7 mouse cellular contexts compared by ENCODE assay signal in the genomic region with DNA sequence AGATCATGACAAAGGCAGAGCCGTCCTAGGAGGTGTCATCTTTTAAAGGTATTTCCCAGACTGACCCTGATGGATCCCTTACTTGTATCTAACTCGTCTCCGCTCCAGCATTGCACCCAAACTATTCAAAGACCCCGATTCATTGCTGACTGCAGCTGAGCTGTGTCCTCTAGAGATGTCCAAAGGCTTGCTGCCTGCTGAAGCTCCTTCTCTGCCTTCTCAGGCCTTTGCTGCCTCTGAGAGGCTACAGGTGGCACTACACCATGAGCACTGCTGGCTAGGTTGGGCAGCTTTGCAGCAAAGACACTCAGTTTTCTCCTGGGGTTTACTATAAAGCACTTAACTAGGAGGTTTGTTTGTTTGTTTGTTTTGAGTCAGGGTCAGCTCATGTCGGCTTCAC. TPM values are rescaled to one million over a fixed set of nuclear protein-coding genes. Genes with fewer than 3 reads are reported as not detected.
DNase-seq lines count a peak whose midpoint lies in the region; ATAC-seq lines count a peak whose summit lies in the region.

No protein-coding gene starts in this region.

- peaks cover 4% of the 10 kb centered on the region for H3K4me1 ChIP-seq in embryonic facial prominence, embryonic 14.5 days (ENCODE audit: control insufficient read depth, insufficient read depth, low read length)
- H3K4me1 ChIP-seq in hindbrain, embryonic 15.5 days (replicated peaks): peaks cover 9% of the 10 kb centered on the region
- 0 out of 2 replicates have a peak, but pooled peaks cover 6% of the 10 kb centered on the region for H3K4me1 ChIP-seq in stomach, embryonic 16.5 days (ENCODE audit: control insufficient read depth, insufficient read depth, low read length)

- no peak overlapping the region for H3K9ac ChIP-seq in embryonic facial prominence, embryonic 14.5 days (ENCODE audit: low read depth, low read length)
- H3K9ac ChIP-seq in hindbrain, embryonic 15.5 days: no peak overlapping the region
- H3K9ac ChIP-seq in stomach, embryonic 16.5 days (ENCODE audit: low read length): no peak overlapping the region

- H3K36me3 ChIP-seq in embryonic facial prominence, embryonic 14.5 days (ENCODE audit: control insufficient read depth, insufficient read depth, low read length): no peaks in the 10 kb centered on the region
- H3K36me3 ChIP-seq in hindbrain, embryonic 15.5 days: no peaks in the 10 kb centered on the region
- H3K36me3 ChIP-seq in stomach, embryonic 16.5 days (ENCODE audit: control insufficient read depth, insufficient read depth, low read length): no peaks in the 10 kb centered on the region

- H3K4me2 ChIP-seq in embryonic facial prominence, embryonic 14.5 days (ENCODE audit: low read depth, low read length): no peak overlapping the region
- no peak overlapping the region for H3K4me2 ChIP-seq in hindbrain, embryonic 15.5 days
- no peak overlapping the region for H3K4me2 ChIP-seq in stomach, embryonic 16.5 days (ENCODE audit: low read depth, low read length)

- DNase-seq in MEL-GATA-1-ER (ENCODE audit: extremely low read depth, low read depth): peak; percentile 6
- peak; percentile 64 for DNase-seq in adrenal gland, postnatal 10 days
- DNase-seq in embryonic facial prominence, embryonic 14.5 days (ENCODE audit: low spot score): peak; percentile 79
- peak; percentile 37 to 48 for DNase-seq in layer of hippocampus, postnatal 36 days

- H3K27ac ChIP-seq in embryonic facial prominence, embryonic 14.5 days (replicated peaks; ENCODE audit: low read depth, low read length): no peak overlapping the region
- H3K27ac ChIP-seq in hindbrain, embryonic 15.5 days (replicated peaks): no peak overlapping the region
- no peak overlapping the region for H3K27ac ChIP-seq in stomach, embryonic 16.5 days (ENCODE audit: low read length)

- WGBS in embryonic facial prominence, embryonic 14.5 days: 38% methylated on average over 5 of the region's 5 CpGs
- 41% methylated on average over 5 of the region's 5 CpGs for WGBS in hindbrain, embryonic 15.5 days
- WGBS in stomach, embryonic 16.5 days: 32% methylated on average over 5 of the region's 5 CpGs

- 0 out of 2 replicates have a peak, but pooled peaks cover 4% of the 10 kb centered on the region for H3K27me3 ChIP-seq in embryonic facial prominence, embryonic 14.5 days (replicated peaks; ENCODE audit: control insufficient read depth, insufficient read depth, low read length)
- H3K27me3 ChIP-seq in hindbrain, embryonic 15.5 days: no peaks in the 10 kb centered on the region
- 0 out of 2 replicates have a peak, but pooled peaks cover 3% of the 10 kb centered on the region for H3K27me3 ChIP-seq in stomach, embryonic 16.5 days (ENCODE audit: control insufficient read depth, insufficient read depth, low read length)

- H3K9me3 ChIP-seq in embryonic facial prominence, embryonic 14.5 days (ENCODE audit: control insufficient read depth, low read length): peaks cover 5% of the 10 kb centered on the region; the same call in 1 of the 2 replicates
- H3K9me3 ChIP-seq in hindbrain, embryonic 15.5 days: no peaks in the 10 kb centered on the region
- no peaks in the 10 kb centered on the region for H3K9me3 ChIP-seq in stomach, embryonic 16.5 days (replicated peaks; ENCODE audit: control insufficient read depth, low read length)

- peak; percentile 79; the same call in 1 of the 2 replicates for ATAC-seq in embryonic facial prominence, embryonic 14.5 days (ENCODE audit: low read depth)
- ATAC-seq in hindbrain, embryonic 15.5 days (ENCODE audit: low FRiP score, low read depth): peak; percentile 76; the same call in 1 of the 2 replicates
- peak; percentile 41; the same call in 1 of the 2 replicates for ATAC-seq in megakaryocyte, adult 5-6 weeks (ENCODE audit: poor library complexity, severe bottlenecking)
- peak; percentile 61; the same call in 1 of the 2 replicates for ATAC-seq in stomach, embryonic 16.5 days (ENCODE audit: insufficient read depth, low FRiP score)

- no peak overlapping the region for H3K4me3 ChIP-seq in embryonic facial prominence, embryonic 14.5 days (ENCODE audit: low read depth, low read length)
- no peak overlapping the region for H3K4me3 ChIP-seq in hindbrain, embryonic 15.5 days
- H3K4me3 ChIP-seq in stomach, embryonic 16.5 days (replicated peaks; ENCODE audit: low read length): no peak overlapping the region

RNA-seq across cellular contexts. Expression of a gene that starts 2.6 kb away (rescaled TPM):
- 1 to 10 TPM; 3.1 to 5.0 TPM for total RNA-seq in adrenal gland, postnatal 10 days (2021)
- 4.1 and 4.8 TPM in 2 replicates for polyA plus RNA-seq in embryonic facial prominence, embryonic 14.5 days (2014; fragmentation: Nextera tagmentation; extraction: Ambion mirVana)
- polyA plus RNA-seq in hindbrain, embryonic 15.5 days (2015; fragmentation: Nextera tagmentation; extraction: Ambion mirVana): 16.2 and 18.5 TPM in 2 replicates
- total RNA-seq in layer of hippocampus, postnatal 36 days (2021): 10 to 100 TPM; 18.9 to 19.5 TPM
- total RNA-seq in megakaryocyte, adult 5-6 weeks (2015): 0.07 and 0.14 TPM in 2 replicates
- 0.28 and 0.70 TPM in 2 replicates for total RNA-seq in megakaryocyte, adult 5-6 weeks (2017)
- polyA plus RNA-seq in stomach, embryonic 16.5 days (2015; fragmentation: Nextera tagmentation; extraction: Ambion mirVana): 2.9 and 4.0 TPM in 2 replicates

RNA-seq across cellular contexts. Expression of a gene that starts 26.0 kb away (rescaled TPM):
- 1 to 10 TPM; 9.5 to 9.9 TPM for total RNA-seq in adrenal gland, postnatal 10 days (2021)
- polyA plus RNA-seq in embryonic facial prominence, embryonic 14.5 days (2014; fragmentation: Nextera tagmentation; extraction: Ambion mirVana): 11.6 and 14.0 TPM in 2 replicates
- polyA plus RNA-seq in hindbrain, embryonic 15.5 days (2015; fragmentation: Nextera tagmentation; extraction: Ambion mirVana): 18.1 and 19.2 TPM in 2 replicates
- 10 to 100 TPM in 1 of 2 experiments, 1 to 10 TPM in 1; 9.5 to 10.1 TPM for total RNA-seq in layer of hippocampus, postnatal 36 days (2021)
- 9.7 and 10.0 TPM in 2 replicates for total RNA-seq in megakaryocyte, adult 5-6 weeks (2015)
- 9.6 and 11.3 TPM in 2 replicates for total RNA-seq in megakaryocyte, adult 5-6 weeks (2017)
- polyA plus RNA-seq in stomach, embryonic 16.5 days (2015; fragmentation: Nextera tagmentation; extraction: Ambion mirVana): 16.4 and 17.1 TPM in 2 replicates

RNA-seq across cellular contexts. Expression of a gene that starts 27.3 kb away (rescaled TPM):
- 10 to 100 TPM; 17.4 to 24.1 TPM for total RNA-seq in adrenal gland, postnatal 10 days (2021)
- 17.7 and 19.9 TPM in 2 replicates for polyA plus RNA-seq in embryonic facial prominence, embryonic 14.5 days (2014; fragmentation: Nextera tagmentation; extraction: Ambion mirVana)
- polyA plus RNA-seq in hindbrain, embryonic 15.5 days (2015; fragmentation: Nextera tagmentation; extraction: Ambion mirVana): 19.0 and 20.5 TPM in 2 replicates
- 10 to 100 TPM in 1 of 2 experiments, 1 to 10 TPM in 1; 8.4 to 11.8 TPM for total RNA-seq in layer of hippocampus, postnatal 36 days (2021)
- total RNA-seq in megakaryocyte, adult 5-6 weeks (2015): 7.0 and 9.8 TPM in 2 replicates
- total RNA-seq in megakaryocyte, adult 5-6 weeks (2017): 8.6 TPM in 2 replicates
- polyA plus RNA-seq in stomach, embryonic 16.5 days (2015; fragmentation: Nextera tagmentation; extraction: Ambion mirVana): 18.9 and 19.8 TPM in 2 replicates

Comparison
In these comparisons a context has a peak if more than half of its experiments do, and no peak if none do; other contexts are left out.
1. DNase-seq: peak in every context shown above with its lines; median percentile 79 in embryonic facial prominence, embryonic 14.5 days; 64 in adrenal gland, postnatal 10 days; 42 in layer of hippocampus, postnatal 36 days; 6 in MEL-GATA-1-ER.